Mouse (Mus musculus) heart, adult 2 months (tissue): ENCODE results near the gene Gsdma2.

Source experiments
- CTCF ChIP-seq: fragments of 200-600 bp; IDR thresholded peaks from 2 replicates; pipeline ENCODE4 v1.8.1; 2022; ENCODE audit warnings: antibody characterized with exemption, mild to moderate bottlenecking, moderate library complexity
- EP300 ChIP-seq: fragments of 200-500 bp; IDR thresholded peaks from 2 replicates; pipeline ENCODE4 v1.6.1; 2011; ENCODE audit warnings: low read depth, low read length, control low read depth; ENCODE audit not compliant: insufficient read depth

DNA sequence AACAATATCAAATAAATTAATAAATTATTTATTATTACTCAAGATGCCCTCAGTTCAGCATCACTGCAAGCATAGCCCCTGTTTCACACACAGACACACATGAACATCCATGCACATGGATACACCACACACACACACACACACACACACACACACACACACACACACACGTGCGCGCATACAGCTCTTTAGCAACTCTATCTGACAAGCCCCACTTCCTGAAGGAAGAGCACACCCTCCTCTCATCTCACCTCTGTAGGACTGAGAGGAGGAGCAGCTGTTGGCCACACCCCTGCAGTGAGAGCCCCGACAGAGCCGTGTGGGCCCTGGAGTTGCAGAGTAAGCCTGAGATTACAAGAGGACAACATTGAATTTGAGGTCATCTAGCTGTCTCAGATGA, 6.5 kb upstream of the Gsdma2 start:
- no peak for TF ChIP-seq CTCF
- no peak for TF ChIP-seq EP300
